Mouse (Mus musculus): Measurements from ENCODE around the gene Ptprn. TPM values are rescaled to one million over a fixed set of nuclear protein-coding genes. Genes with fewer than 3 reads are reported as not detected.

Ptprn gene
- total RNA-seq, 1 experiment, result 8.9 TPM

GRCm38 (mm10) chr1:75277195-75278188, 13.2 kb upstream of the Ptprn start:
- H3K36me3 ChIP-seq (ENCODE audit: control insufficient read depth, insufficient read depth, low read length, poor library complexity, severe bottlenecking), result no peaks in the 10 kb centered on the region
- H3K9me3 ChIP-seq (ENCODE audit: control insufficient read depth, insufficient read depth, low read depth, low read length), result no peaks in the 10 kb centered on the region
- DNase-seq (ENCODE audit: low read depth, low spot score), result peak; percentile 70
- in situ Hi-C loops (cut with MboI; ENCODE audit: low sequenced_read_pairs in 2 of 2, unreplicated experiment in 2 of 2), result no loop called here
- no peaks in the 10 kb centered on the region for H3K4me1 ChIP-seq (ENCODE audit: control insufficient read depth in 2 of 2, insufficient read depth in 2 of 2, low read length in 2 of 2, poor library complexity in 1 of 2)
- peak overlapping the region; percentile 38 to 39; a peak in 3 of 4 replicates for H3K4me3 ChIP-seq (ENCODE audit: insufficient read depth in 1 of 2, low read depth in 1 of 2, low read length in 2 of 2, poor library complexity in 1 of 2, severe bottlenecking in 1 of 2)
- no peak overlapping the region for H3K27ac ChIP-seq (ENCODE audit: insufficient read depth, low read depth, low read length, poor library complexity, severe bottlenecking)
- no peak overlapping the region for H3K9ac ChIP-seq (ENCODE audit: insufficient read depth, low read depth, low read length, poor library complexity, severe bottlenecking)
- TF ChIP-seq ZC3H11A (IDR thresholded peaks at IDR 0.05; ENCODE audit: borderline replicate concordance, low read depth, low read length) (no peak), MAFK (IDR thresholded peaks at IDR 0.05; ENCODE audit: insufficient read depth, low read depth, low read length) (no peak), ZNF384 (IDR thresholded peaks at IDR 0.05; ENCODE audit: low read depth, low read length) (no peak), HCFC1 (IDR thresholded peaks at IDR 0.05; ENCODE audit: borderline replicate concordance, insufficient read depth, low read length) (no peak)

GRCm38 (mm10) chr1:75262969-75263951, 1.0 kb downstream of the Ptprn start:
- Histone ChIP-seq H3K9ac (ENCODE audit: insufficient read depth, low read depth, low read length, poor library complexity, severe bottlenecking) (peak overlapping the region; percentile 33), H3K4me1 (ENCODE audit: control insufficient read depth in 2 of 2, insufficient read depth in 2 of 2, low read length in 2 of 2, poor library complexity in 1 of 2) (peaks cover 0 to 4% of the 10 kb centered on the region in 2 experiments; a peak in 1 of 4 replicates), H3K4me3 (ENCODE audit: insufficient read depth in 1 of 2, low read depth in 1 of 2, low read length in 2 of 2, poor library complexity in 1 of 2, severe bottlenecking in 1 of 2) (peak overlapping the region; percentile 60 to 75), H3K9me3 (ENCODE audit: control insufficient read depth, insufficient read depth, low read depth, low read length) (no peaks in the 10 kb centered on the region), H3K36me3 (ENCODE audit: control insufficient read depth, insufficient read depth, low read length, poor library complexity, severe bottlenecking) (no peaks in the 10 kb centered on the region), H3K27ac (ENCODE audit: insufficient read depth, low read depth, low read length, poor library complexity, severe bottlenecking) (no peak overlapping the region)
- peak; percentile 84 for DNase-seq (ENCODE audit: low read depth, low spot score)
- in situ Hi-C loops (cut with MboI; ENCODE audit: low sequenced_read_pairs in 2 of 2, unreplicated experiment in 2 of 2), result no loop called here
- no peak for TF ChIP-seq HCFC1 (IDR thresholded peaks at IDR 0.05; ENCODE audit: borderline replicate concordance, insufficient read depth, low read length)
- TF ChIP-seq MAFK (IDR thresholded peaks at IDR 0.05; ENCODE audit: insufficient read depth, low read depth, low read length), result peak; percentile 87

- TF ChIP-seq MAFK (IDR thresholded peaks at IDR 0.05; ENCODE audit: insufficient read depth, low read depth, low read length) (no peak), HCFC1 (IDR thresholded peaks at IDR 0.05; ENCODE audit: borderline replicate concordance, insufficient read depth, low read length) (no peak)
- no peak overlapping the region for H3K27ac ChIP-seq (ENCODE audit: insufficient read depth, low read depth, low read length, poor library complexity, severe bottlenecking)
- H3K36me3 ChIP-seq (ENCODE audit: control insufficient read depth, insufficient read depth, low read length, poor library complexity, severe bottlenecking), result no peaks in the 10 kb centered on the region
- peaks cover 0 to 4% of the 10 kb centered on the region in 2 experiments; a peak in 1 of 4 replicates for H3K4me1 ChIP-seq (ENCODE audit: control insufficient read depth in 2 of 2, insufficient read depth in 2 of 2, low read length in 2 of 2, poor library complexity in 1 of 2)
- no peak overlapping the region for H3K4me3 ChIP-seq (ENCODE audit: insufficient read depth in 1 of 2, low read depth in 1 of 2, low read length in 2 of 2, poor library complexity in 1 of 2, severe bottlenecking in 1 of 2)
- H3K9me3 ChIP-seq (ENCODE audit: control insufficient read depth, insufficient read depth, low read depth, low read length), result no peaks in the 10 kb centered on the region
- no peak overlapping the region for H3K9ac ChIP-seq (ENCODE audit: insufficient read depth, low read depth, low read length, poor library complexity, severe bottlenecking)
- no peak for DNase-seq (ENCODE audit: low read depth, low spot score)
- in situ Hi-C loops (cut with MboI; ENCODE audit: low sequenced_read_pairs in 2 of 2, unreplicated experiment in 2 of 2), result no loop called here
Observed at GRCm38 (mm10) chr1:75261278-75261677, 3.0 kb downstream of the Ptprn start.

- H3K4me3 ChIP-seq (ENCODE audit: insufficient read depth in 1 of 2, low read depth in 1 of 2, low read length in 2 of 2, poor library complexity in 1 of 2, severe bottlenecking in 1 of 2), result no peak overlapping the region
- peaks cover 4 to 21% of the 10 kb centered on the region in 2 experiments; a peak in 2 of 4 replicates for H3K4me1 ChIP-seq (ENCODE audit: control insufficient read depth in 2 of 2, insufficient read depth in 2 of 2, low read length in 2 of 2, poor library complexity in 1 of 2)
- DNase-seq (ENCODE audit: low read depth, low spot score), result no peak
- in situ Hi-C loops (cut with MboI; ENCODE audit: low sequenced_read_pairs in 2 of 2, unreplicated experiment in 2 of 2), result no loop called here
- no peaks in the 10 kb centered on the region for H3K9me3 ChIP-seq (ENCODE audit: control insufficient read depth, insufficient read depth, low read depth, low read length)
- no peaks in the 10 kb centered on the region for H3K36me3 ChIP-seq (ENCODE audit: control insufficient read depth, insufficient read depth, low read length, poor library complexity, severe bottlenecking)
- H3K9ac ChIP-seq (ENCODE audit: insufficient read depth, low read depth, low read length, poor library complexity, severe bottlenecking), result no peak overlapping the region
- H3K27ac ChIP-seq (ENCODE audit: insufficient read depth, low read depth, low read length, poor library complexity, severe bottlenecking), result no peak overlapping the region
- no peak for TF ChIP-seq CHD2 (IDR thresholded peaks at IDR 0.05; ENCODE audit: low read depth, low read length)
Observed at GRCm38 (mm10) chr1:75255516-75256046, 8.7 kb downstream of the Ptprn start.
